Mouse (Mus musculus): ENCODE results near the gene Gm20929. TPM values are rescaled to one million over a fixed set of nuclear protein-coding genes. Genes with fewer than 3 reads are reported as not detected.

Gene Gm20929
- polyA plus RNA-seq (2017; shearing (Covaris generic)) = not detected

DNA sequence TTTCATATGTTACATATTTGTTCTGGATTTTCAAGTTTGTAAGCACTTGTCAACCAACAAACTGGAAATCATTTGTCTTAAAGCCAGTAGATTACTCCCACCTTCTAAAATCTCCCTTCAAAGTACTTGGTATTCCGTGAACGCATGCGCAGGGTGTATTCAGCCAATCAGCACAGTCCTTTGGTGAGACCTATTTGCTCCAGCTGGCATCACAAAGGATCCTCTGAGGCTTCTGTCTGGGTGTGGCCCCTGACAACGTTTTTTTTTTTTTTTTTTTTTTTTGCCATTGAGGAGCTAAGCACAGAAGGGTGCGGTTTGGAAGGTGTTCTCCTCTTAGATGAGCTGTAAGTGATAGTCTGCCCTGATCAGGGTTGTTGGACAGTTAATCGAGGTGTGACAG is at the start of gene Gm20929:
TSS of gene Gm20929 (plus strand) at position 301 of the 400 bp plus-strand sequence.

All from activated CD4-positive, CD25-positive, alpha-beta regulatory T cell, adult 9 weeks (primary cell).